Mouse (Mus musculus) limb, embryonic 10.5 days (tissue): ENCODE results near the gene Runx3. TPM values are rescaled to one million over a fixed set of nuclear protein-coding genes. Genes with fewer than 3 reads are reported as not detected.

Source experiments
- DNase-seq: peaks from one replicate; pipeline ENCODE4 v3.0.0-alpha.2; 2017; ENCODE audit warnings: low spot score
- H3K27ac ChIP-seq: fragments of 300-500 bp; sonication (generic); 2 replicates; pipeline ENCODE4 v1.5.1; 2016; ENCODE audit warnings: mild to moderate bottlenecking
- H3K27me3 ChIP-seq: fragments of 300-500 bp; sonication (generic); 2 replicates; pipeline ENCODE4 v1.6.1; 2016; ENCODE audit warnings: low read depth, mild to moderate bottlenecking; ENCODE audit not compliant: poor library complexity, severe bottlenecking
- H3K36me3 ChIP-seq: fragments of 300-500 bp; sonication (generic); 2 replicates; pipeline ENCODE4 v1.6.1; 2016; ENCODE audit warnings: mild to moderate bottlenecking, moderate library complexity
- H3K4me1 ChIP-seq: fragments of 300-500 bp; sonication (generic); 2 replicates; pipeline ENCODE4 v1.6.1; 2016
- H3K4me3 ChIP-seq: fragments of 300-500 bp; sonication (generic); 2 replicates; pipeline ENCODE4 v1.5.1; 2016; ENCODE audit warnings: mild to moderate bottlenecking, moderate library complexity
- H3K9me3 ChIP-seq: fragments of 300-500 bp; sonication (generic); replicated peaks from 2 replicates; pipeline ENCODE4 v1.6.1; 2016; ENCODE audit warnings: mild to moderate bottlenecking
- WGBS: fragments of 180-500 bp; shearing (Covaris S2); methylation state at CpG from one replicate; pipeline ENCODE4 v1.1.7; 2016; 5-methylcytosine and 5-hydroxymethylcytosine counted together
- polyA plus RNA-seq: library from polyadenylated mRNA; unstranded; fragments of >200 nt; fragmentation: Nextera tagmentation; extraction: Ambion mirVana; gene quantifications from 2 replicates; pipeline ENCODE4 v1.2.1, GENCODE M21; 2016

Gene Runx3
- polyA plus RNA-seq, 1 experiment from 2014 or later: 0.05 TPM

DNA sequence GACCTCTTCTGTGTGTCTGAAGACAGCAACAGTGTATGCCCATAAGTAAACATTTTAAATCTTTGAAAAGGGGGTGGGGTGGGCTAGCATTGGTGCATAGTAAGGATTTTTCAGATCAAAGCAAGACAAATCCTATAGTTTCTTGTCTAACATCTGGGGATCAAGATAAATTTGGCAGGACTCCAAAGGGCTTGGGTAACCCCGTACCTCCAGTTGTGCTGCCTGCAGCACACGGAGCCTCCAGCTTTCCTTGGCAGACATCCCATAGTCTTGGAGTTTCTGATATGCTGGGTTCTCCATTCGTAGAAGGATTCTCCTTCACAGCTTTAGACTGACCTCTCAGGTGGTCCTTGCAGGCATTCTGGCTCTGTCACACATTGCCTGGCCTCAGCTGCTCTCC, 27.6 kb upstream of the Runx3 start:
- peaks cover 21% of the 10 kb centered on the region for H3K4me1 ChIP-seq
- DNase-seq: no peak
- H3K9me3 ChIP-seq: no peaks in the 10 kb centered on the region
- H3K36me3 ChIP-seq: no peaks in the 10 kb centered on the region
- H3K4me3 ChIP-seq: no peak overlapping the region
- H3K27ac ChIP-seq: no peak overlapping the region
- H3K27me3 ChIP-seq: peaks cover 6% of the 10 kb centered on the region; the same call in 1 of the 2 replicates
- WGBS: 85% methylated on average over 3 of the region's 3 CpGs

GRCm38 (mm10) chr4:135095693-135096092, 24.8 kb upstream of the Runx3 start:
- Histone ChIP-seq H3K9me3 (no peaks in the 10 kb centered on the region), H3K27ac (no peak overlapping the region), H3K36me3 (no peaks in the 10 kb centered on the region), H3K4me3 (no peak overlapping the region), H3K4me1 (peaks cover 4% of the 10 kb centered on the region), H3K27me3 (peaks cover under 1% of the 10 kb centered on the region; the same call in 1 of the 2 replicates)
- DNase-seq: no peak
- 78% methylated on average over 8 of the region's 8 CpGs for WGBS

GRCm38 (mm10) chr4:135097910-135098891, 22.3 kb upstream of the Runx3 start:
- peaks cover 10% of the 10 kb centered on the region; the same call in 1 of the 2 replicates for H3K4me1 ChIP-seq
- no peak for DNase-seq
- no peak overlapping the region for H3K4me3 ChIP-seq
- H3K9me3 ChIP-seq: no peaks in the 10 kb centered on the region
- H3K27me3 ChIP-seq: peaks cover 5% of the 10 kb centered on the region; the same call in 1 of the 2 replicates
- H3K36me3 ChIP-seq: no peaks in the 10 kb centered on the region
- no peak overlapping the region for H3K27ac ChIP-seq
- 89% methylated on average over 17 of the region's 17 CpGs for WGBS

GRCm38 (mm10) chr4:135102019-135102740, 18.3 kb upstream of the Runx3 start:
- H3K36me3 ChIP-seq: no peaks in the 10 kb centered on the region
- no peaks in the 10 kb centered on the region for H3K9me3 ChIP-seq
- H3K27ac ChIP-seq: no peak overlapping the region
- DNase-seq: no peak
- no peak overlapping the region for H3K4me3 ChIP-seq
- H3K4me1 ChIP-seq: peaks cover 13% of the 10 kb centered on the region
- peaks cover 13% of the 10 kb centered on the region for H3K27me3 ChIP-seq
- 83% methylated on average over 13 of the region's 13 CpGs for WGBS

- Histone ChIP-seq H3K27ac (no peak overlapping the region), H3K27me3 (peaks cover 13% of the 10 kb centered on the region), H3K36me3 (no peaks in the 10 kb centered on the region), H3K9me3 (no peaks in the 10 kb centered on the region), H3K4me1 (peaks cover 13% of the 10 kb centered on the region), H3K4me3 (no peak overlapping the region)
- no peak for DNase-seq
- 42% methylated on average over 4 of the region's 4 CpGs for WGBS
Measured at GRCm38 (mm10) chr4:135102761-135103160, 17.7 kb upstream of the Runx3 start.

- H3K9me3 ChIP-seq: no peaks in the 10 kb centered on the region
- no peak overlapping the region for H3K27ac ChIP-seq
- no peaks in the 10 kb centered on the region for H3K36me3 ChIP-seq
- peaks cover 13% of the 10 kb centered on the region for H3K27me3 ChIP-seq
- peaks cover 13% of the 10 kb centered on the region for H3K4me1 ChIP-seq
- DNase-seq: no peak
- no peak overlapping the region for H3K4me3 ChIP-seq
- WGBS: 62% methylated on average over 5 of the region's 5 CpGs
Measured at GRCm38 (mm10) chr4:135103800-135104199, 16.7 kb upstream of the Runx3 start.

GRCm38 (mm10) chr4:135106968-135107367, 13.5 kb upstream of the Runx3 start:
- Histone ChIP-seq H3K4me1 (peaks cover 13% of the 10 kb centered on the region), H3K4me3 (no peak overlapping the region), H3K9me3 (no peaks in the 10 kb centered on the region), H3K36me3 (no peaks in the 10 kb centered on the region), H3K27ac (no peak overlapping the region), H3K27me3 (peaks cover 13% of the 10 kb centered on the region)
- WGBS: 47% methylated on average over 4 of the region's 4 CpGs
- DNase-seq: no peak

DNA sequence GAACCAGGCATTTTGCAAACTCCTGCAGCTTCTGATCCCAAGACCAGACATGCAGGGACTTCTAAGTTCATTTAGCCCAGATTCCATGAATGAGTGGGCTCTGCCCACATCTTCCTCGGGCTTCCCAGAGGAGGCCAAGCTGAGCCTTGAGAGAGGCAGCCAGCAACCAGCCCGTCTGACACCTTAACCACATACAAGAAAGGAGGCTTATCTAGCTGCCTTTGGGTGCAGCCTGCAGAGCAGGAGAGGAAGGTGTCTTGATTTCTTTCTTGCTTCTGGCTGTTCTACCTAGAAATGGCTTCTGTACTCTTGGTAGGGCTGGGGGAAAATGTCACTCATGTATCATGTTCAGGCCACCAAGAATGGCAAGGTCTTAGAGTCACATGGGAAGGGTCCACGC, 11.8 kb upstream of the Runx3 start:
- Histone ChIP-seq H3K36me3 (no peaks in the 10 kb centered on the region), H3K27me3 (peaks cover 8% of the 10 kb centered on the region; the same call in 1 of the 2 replicates), H3K9me3 (0 out of 2 replicates have a peak, but pooled peaks cover 5% of the 10 kb centered on the region), H3K27ac (no peak overlapping the region), H3K4me3 (no peak overlapping the region), H3K4me1 (peaks cover 7% of the 10 kb centered on the region)
- DNase-seq: no peak
- WGBS: 72% methylated on average over 3 of the region's 3 CpGs

DNA sequence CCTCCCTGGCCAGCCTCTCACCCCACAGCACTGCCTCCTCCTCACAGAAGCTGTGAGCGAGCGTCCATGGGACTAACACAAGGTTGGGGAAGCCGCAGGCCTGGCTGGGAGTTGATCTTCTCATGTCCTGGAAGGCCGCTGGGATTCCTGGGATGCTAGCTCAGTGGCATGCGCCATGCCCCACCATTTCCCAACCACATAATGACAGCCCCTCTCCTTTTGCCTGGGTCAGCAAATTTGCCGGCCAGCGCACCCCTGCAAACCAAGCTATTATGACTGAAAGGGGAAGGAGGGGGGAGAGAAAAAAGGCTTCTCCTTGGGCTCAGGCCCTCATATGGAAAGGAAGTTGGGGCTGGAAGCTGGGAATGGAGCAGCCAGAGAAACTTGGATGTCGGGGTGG, 6.8 kb upstream of the Runx3 start:
- Histone ChIP-seq H3K36me3 (no peaks in the 10 kb centered on the region), H3K4me3 (no peak overlapping the region), H3K4me1 (peaks cover 28% of the 10 kb centered on the region), H3K27me3 (peaks cover 7% of the 10 kb centered on the region; the same call in 1 of the 2 replicates), H3K27ac (no peak overlapping the region), H3K9me3 (0 out of 2 replicates have a peak, but pooled peaks cover 5% of the 10 kb centered on the region)
- DNase-seq: no peak
- WGBS: 89% methylated on average over 8 of the region's 8 CpGs

DNA sequence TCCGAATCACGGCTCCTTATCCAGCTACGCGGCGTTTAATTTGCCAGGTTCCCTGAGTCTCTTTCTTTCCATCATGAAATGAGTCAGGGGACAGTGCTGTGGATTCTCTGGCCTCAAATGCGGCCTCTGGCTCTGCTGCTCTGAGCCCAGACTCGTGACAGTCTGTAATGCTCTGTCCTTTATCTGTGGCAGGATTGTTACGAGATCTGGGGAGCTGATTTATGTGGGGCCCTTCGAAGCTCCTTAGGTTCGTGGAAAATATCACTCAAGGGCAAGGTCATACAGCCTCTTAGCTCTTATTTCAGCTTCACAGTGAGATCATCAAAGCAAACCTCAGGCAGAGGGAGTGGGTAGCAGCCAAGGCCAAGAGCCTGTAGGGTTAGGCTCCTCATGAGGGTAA, 6.2 kb upstream of the Runx3 start:
- 73% methylated on average over 10 of the region's 10 CpGs for WGBS
- H3K9me3 ChIP-seq: 0 out of 2 replicates have a peak, but pooled peaks cover 5% of the 10 kb centered on the region
- H3K27ac ChIP-seq: no peak overlapping the region; the same call in 1 of the 2 replicates
- no peak for DNase-seq
- no peaks in the 10 kb centered on the region for H3K36me3 ChIP-seq
- peaks cover 7% of the 10 kb centered on the region; the same call in 1 of the 2 replicates for H3K27me3 ChIP-seq
- no peak overlapping the region for H3K4me3 ChIP-seq
- peaks cover 30% of the 10 kb centered on the region for H3K4me1 ChIP-seq

DNA sequence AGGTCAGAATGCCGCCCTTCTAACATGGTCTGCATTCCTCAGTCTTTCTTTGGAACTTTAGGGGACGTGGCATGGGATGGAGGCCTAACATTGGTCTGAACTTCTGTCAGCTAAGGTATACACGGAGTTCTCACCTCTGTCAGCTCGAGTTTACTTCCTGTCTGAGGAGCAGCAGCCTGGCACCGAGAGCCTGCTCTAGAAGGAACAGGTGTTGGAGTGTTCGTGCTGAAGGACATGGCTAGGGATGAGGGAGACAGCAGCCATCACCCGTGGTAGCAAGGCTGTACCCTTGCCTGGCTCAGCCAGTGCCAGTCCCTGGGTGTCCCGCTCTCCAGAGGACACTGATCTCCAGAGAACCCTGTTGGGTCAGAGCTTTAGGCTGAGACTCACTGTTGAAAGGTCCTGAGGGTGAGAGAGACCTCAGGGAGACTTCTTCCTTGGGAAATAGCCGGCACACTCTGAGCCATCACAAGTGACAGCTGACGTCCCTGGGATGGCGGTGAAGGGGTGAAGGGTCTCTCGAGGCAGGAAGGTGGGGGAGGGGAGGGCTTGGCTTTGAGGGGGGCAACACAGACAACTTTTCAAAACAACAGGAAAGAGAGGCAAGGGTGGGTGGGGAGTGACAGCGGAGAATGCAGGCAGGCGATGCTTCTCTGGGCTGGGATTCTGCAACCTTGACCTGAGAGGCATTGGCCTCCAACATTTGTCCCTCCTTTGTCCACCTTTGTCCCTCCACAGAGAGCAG, 4.9 kb upstream of the Runx3 start:
- H3K9me3 ChIP-seq: 0 out of 2 replicates have a peak, but pooled peaks cover 5% of the 10 kb centered on the region
- peak overlapping the region; percentile 1; the same call in 1 of the 2 replicates for H3K27ac ChIP-seq
- no peak for DNase-seq
- H3K27me3 ChIP-seq: peaks cover 7% of the 10 kb centered on the region; the same call in 1 of the 2 replicates
- no peaks in the 10 kb centered on the region for H3K36me3 ChIP-seq
- WGBS: 64% methylated on average over 14 of the region's 14 CpGs
- H3K4me1 ChIP-seq: peaks cover 43% of the 10 kb centered on the region
- H3K4me3 ChIP-seq: no peak overlapping the region

DNA sequence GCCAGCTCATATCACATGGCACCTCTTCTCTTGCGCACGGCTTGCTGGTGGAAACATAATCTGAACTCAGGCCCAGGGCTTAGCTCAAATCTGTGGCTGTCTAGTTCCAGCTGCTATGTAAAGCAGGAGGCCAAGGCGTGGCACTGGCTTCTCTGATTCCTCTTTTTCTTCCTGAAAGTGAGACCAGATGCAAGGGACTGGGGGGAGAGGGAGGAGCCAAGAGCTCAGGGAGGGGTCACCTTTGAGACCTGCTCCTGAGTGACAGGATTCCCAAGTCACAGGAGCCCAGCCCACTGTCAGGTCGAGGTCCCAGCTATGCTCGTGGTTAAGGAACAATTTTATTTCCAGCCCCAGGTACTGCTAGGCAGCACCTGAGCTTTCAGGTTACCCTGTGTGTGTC, 4.1 kb upstream of the Runx3 start:
- no peak overlapping the region for H3K27ac ChIP-seq
- WGBS: 65% methylated on average over 5 of the region's 5 CpGs

More for the DNA sequence above, 4.1 kb upstream of the Runx3 start:
- H3K27me3 ChIP-seq: peaks cover 7% of the 10 kb centered on the region; the same call in 1 of the 2 replicates
- H3K4me1 ChIP-seq: peaks cover 43% of the 10 kb centered on the region
- no peaks in the 10 kb centered on the region for H3K36me3 ChIP-seq
- H3K9me3 ChIP-seq: 0 out of 2 replicates have a peak, but pooled peaks cover 5% of the 10 kb centered on the region
- DNase-seq: no peak
- H3K4me3 ChIP-seq: no peak overlapping the region
